Mouse (Mus musculus) embryo, embryonic 10 days (tissue): ENCODE measurements around the gene Ttc30a2.
"Not testable (repeated sequence)": the region's sequence is repeated elsewhere in the genome, so short reads cannot be mapped to it uniquely, and the experiment has no call there.

Experiments
- DNase-seq: peaks from one replicate; pipeline ENCODE4 v3.0.0-alpha.2; 2015; ENCODE audit warnings: low spot score

Ttc30a2 gene

GRCm38 (mm10) chr2:75980933-75981439, 3.0 kb upstream of the Ttc30a2 start:
- not testable (repeated sequence) for DNase-seq

- not testable (repeated sequence) for DNase-seq
These were observed 1.9 kb downstream of the Ttc30a2 start for GRCm38 (mm10) chr2:75976070-75976469.

- no peak for DNase-seq
These were observed 3.8 kb downstream of the Ttc30a2 start for GRCm38 (mm10) chr2:75974131-75974530.

- peak; percentile 81 for DNase-seq
These were observed 13.0 kb downstream of the Ttc30a2 start for GRCm38 (mm10) chr2:75964972-75965371.

GRCm38 (mm10) chr2:75964512-75964911, 13.5 kb downstream of the Ttc30a2 start:
- DNase-seq, result peak; percentile 84

- DNase-seq, result no peak
These were observed 13.9 kb downstream of the Ttc30a2 start for GRCm38 (mm10) chr2:75964051-75964450.

GRCm38 (mm10) chr2:75963211-75963840, 14.6 kb downstream of the Ttc30a2 start:
- peak; percentile 42 for DNase-seq

GRCm38 (mm10) chr2:75960366-75961330, 17.3 kb downstream of the Ttc30a2 start:
- DNase-seq, result peak; percentile 52

GRCm38 (mm10) chr2:75959850-75960365, 18.1 kb downstream of the Ttc30a2 start:
- peak; percentile 54 for DNase-seq

- DNase-seq, result peak; percentile 46
These were observed 18.7 kb downstream of the Ttc30a2 start for GRCm38 (mm10) chr2:75959183-75959849.

- DNase-seq, result no peak
These were observed 22.3 kb downstream of the Ttc30a2 start for GRCm38 (mm10) chr2:75955709-75956108.

GRCm38 (mm10) chr2:75953320-75953719, 24.6 kb downstream of the Ttc30a2 start:
- no peak for DNase-seq

GRCm38 (mm10) chr2:75950685-75951084, 27.3 kb downstream of the Ttc30a2 start:
- no peak for DNase-seq

- DNase-seq, result peak; percentile 91
These were observed 39.6 kb downstream of the Ttc30a2 start, which contains the start of gene Ttc30b for GRCm38 (mm10) chr2:75938117-75939063. Gene Ttc30b (minus strand): TSS chr2:75938585.

- not testable (repeated sequence) for DNase-seq
These were observed 40.4 kb downstream of the Ttc30a2 start for GRCm38 (mm10) chr2:75937520-75938116.

GRCm38 (mm10) chr2:75936685-75937084, 41.3 kb downstream of the Ttc30a2 start:
- not testable (repeated sequence) for DNase-seq

- no peak for DNase-seq
These were observed 44.4 kb downstream of the Ttc30a2 start for GRCm38 (mm10) chr2:75933541-75933940.

- DNase-seq, result no peak
These were observed 47.0 kb downstream of the Ttc30a2 start for GRCm38 (mm10) chr2:75930941-75931340.

- DNase-seq, result no peak
These were observed 48.1 kb downstream of the Ttc30a2 start for GRCm38 (mm10) chr2:75929786-75930444.

GRCm38 (mm10) chr2:75929141-75929540, 48.8 kb downstream of the Ttc30a2 start:
- DNase-seq, result no peak
